Mouse (Mus musculus) B cell, adult 2 months (primary cell): Measurements from ENCODE around the gene Mrpl1.

Source experiments
- DNase-seq, 2 experiments: peaks; one replicate each; pipeline ENCODE4 v3.0.0; 2022

Mrpl1 gene

GRCm38 (mm10) chr5:96208543-96208942 lies 750 bp upstream of the Mrpl1 start:
- DNase-seq = peak in 1 of 2 experiments; percentile 9

- DNase-seq = peak; percentile 95 to 96
Observed at GRCm38 (mm10) chr5:96209916-96210583, 757 bp downstream of the Mrpl1 start.

GRCm38 (mm10) chr5:96218648-96219047 lies 9.4 kb downstream of the Mrpl1 start:
- DNase-seq = no peak

- DNase-seq = no peak
Observed at GRCm38 (mm10) chr5:96219512-96219911, 10.2 kb downstream of the Mrpl1 start.

- peak; percentile 13 to 19 for DNase-seq
Observed at GRCm38 (mm10) chr5:96221298-96221697, 12.0 kb downstream of the Mrpl1 start.

- DNase-seq = peak; percentile 76 to 82
Observed at GRCm38 (mm10) chr5:96221812-96222585, 12.7 kb downstream of the Mrpl1 start.

GRCm38 (mm10) chr5:96222964-96223363 lies 13.7 kb downstream of the Mrpl1 start:
- no peak for DNase-seq

GRCm38 (mm10) chr5:96226490-96226889 lies 17.2 kb downstream of the Mrpl1 start:
- no peak for DNase-seq

- no peak for DNase-seq
Observed at GRCm38 (mm10) chr5:96228967-96229366, 19.7 kb downstream of the Mrpl1 start.

- DNase-seq = no peak
Observed at GRCm38 (mm10) chr5:96238797-96239196, 29.5 kb downstream of the Mrpl1 start.

GRCm38 (mm10) chr5:96240856-96241255 lies 31.6 kb downstream of the Mrpl1 start:
- no peak for DNase-seq

- no peak for DNase-seq
Observed at GRCm38 (mm10) chr5:96244511-96244910, 35.2 kb downstream of the Mrpl1 start.

GRCm38 (mm10) chr5:96253995-96254394 lies 44.7 kb downstream of the Mrpl1 start:
- DNase-seq = no peak

- DNase-seq = no peak
Observed at GRCm38 (mm10) chr5:96255166-96255565, 45.9 kb downstream of the Mrpl1 start.

GRCm38 (mm10) chr5:96258210-96258609 lies 48.9 kb downstream of the Mrpl1 start:
- DNase-seq = no peak

GRCm38 (mm10) chr5:96267017-96267702 lies 57.9 kb downstream of the Mrpl1 start:
- peak; percentile 56 to 61 for DNase-seq

- DNase-seq = no peak
Observed at GRCm38 (mm10) chr5:96271070-96271469, 61.8 kb downstream of the Mrpl1 start.

GRCm38 (mm10) chr5:96305786-96306185 lies 96.5 kb downstream of the Mrpl1 start:
- no peak for DNase-seq

GRCm38 (mm10) chr5:96306271-96306670 lies 97.0 kb downstream of the Mrpl1 start:
- no peak for DNase-seq

GRCm38 (mm10) chr5:96306826-96307225 lies 97.5 kb downstream of the Mrpl1 start:
- no peak for DNase-seq

GRCm38 (mm10) chr5:96308086-96308485 lies 98.8 kb downstream of the Mrpl1 start:
- DNase-seq = no peak

- DNase-seq = no peak
Observed at GRCm38 (mm10) chr5:96308645-96309044, 99.4 kb downstream of the Mrpl1 start.

GRCm38 (mm10) chr5:96309566-96309965 lies 100.3 kb downstream of the Mrpl1 start:
- no peak for DNase-seq

GRCm38 (mm10) chr5:96311677-96312076 lies 102.4 kb downstream of the Mrpl1 start:
- no peak for DNase-seq
